Mouse (Mus musculus) megakaryocyte, embryonic 14.5 days (primary cell): ENCODE measurements around the gene Polr2l. TPM values are rescaled to one million over a fixed set of nuclear protein-coding genes. Genes with fewer than 3 reads are reported as not detected.
A peak's percentile ranks its signal among the peaks of the same experiment; 100 is the strongest.

ENCODE experiments used
- H3K27me3 ChIP-seq: replicated peaks from 2 replicates; pipeline ENCODE3; 2012; ENCODE audit warnings: inconsistent platforms
- H3K36me3 ChIP-seq: replicated peaks from 2 replicates; pipeline ENCODE3; 2012; ENCODE audit warnings: low read length, inconsistent platforms, mixed read lengths
- H3K4me1 ChIP-seq: 2 replicates; pipeline ENCODE4 v1.6.1; 2012; ENCODE audit warnings: inconsistent platforms
- H3K4me3 ChIP-seq: replicated peaks from 2 replicates; pipeline ENCODE3; 2012; ENCODE audit warnings: moderate library complexity, mild to moderate bottlenecking, inconsistent platforms
- H3K9me3 ChIP-seq: 2 replicates; pipeline ENCODE4 v1.6.1; 2012; ENCODE audit warnings: inconsistent platforms
- FLI1 ChIP-seq: IDR thresholded peaks from 2 replicates; pipeline ENCODE4 v1.6.1; 2012; ENCODE audit warnings: low read length, inconsistent platforms, mixed read lengths
- GATA1 ChIP-seq: IDR thresholded peaks from 3 replicates; pipeline ENCODE4 v1.6.1; 2012; ENCODE audit warnings: mixed read lengths, low read length, inconsistent platforms, borderline replicate concordance
- polyA plus RNA-seq: library from polyadenylated mRNA; stranded (reverse); fragments of >175 nt; gene quantifications from 2 replicates; pipeline ENCODE4 v1.2.3, GENCODE M21; 2012; ENCODE audit warnings: low replicate concordance; ENCODE audit not compliant: insufficient read depth

Gene Polr2l
- polyA plus RNA-seq, 1 experiment, result 150 TPM

DNA sequence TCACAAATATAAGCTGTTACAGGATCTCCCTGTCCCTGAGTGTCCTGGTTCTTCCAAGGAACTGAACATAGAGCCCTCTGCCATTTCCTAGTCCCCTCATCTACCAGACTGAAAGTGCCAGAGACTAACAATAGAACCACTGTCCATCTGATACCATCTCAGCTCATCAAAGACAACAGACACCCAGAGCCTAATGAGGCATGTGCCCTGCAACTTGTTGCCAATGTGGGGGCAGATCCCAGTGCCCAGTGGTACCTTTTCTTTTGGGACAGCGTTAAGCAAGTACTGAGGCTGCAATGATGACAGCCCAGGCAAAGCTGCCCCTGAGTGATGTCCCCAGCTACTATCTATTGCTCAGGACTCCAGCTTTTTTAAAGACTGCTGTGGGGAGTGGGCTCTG is 11.3 kb upstream of the Polr2l start:
- no peak for TF ChIP-seq GATA1
- no peak for TF ChIP-seq FLI1
- no peaks in the 10 kb centered on the region for H3K27me3 ChIP-seq
- H3K9me3 ChIP-seq, result no peaks in the 10 kb centered on the region
- no peak overlapping the region for H3K4me3 ChIP-seq
- peaks cover 90% of the 10 kb centered on the region for H3K4me1 ChIP-seq
- peaks cover 99% of the 10 kb centered on the region for H3K36me3 ChIP-seq

DNA sequence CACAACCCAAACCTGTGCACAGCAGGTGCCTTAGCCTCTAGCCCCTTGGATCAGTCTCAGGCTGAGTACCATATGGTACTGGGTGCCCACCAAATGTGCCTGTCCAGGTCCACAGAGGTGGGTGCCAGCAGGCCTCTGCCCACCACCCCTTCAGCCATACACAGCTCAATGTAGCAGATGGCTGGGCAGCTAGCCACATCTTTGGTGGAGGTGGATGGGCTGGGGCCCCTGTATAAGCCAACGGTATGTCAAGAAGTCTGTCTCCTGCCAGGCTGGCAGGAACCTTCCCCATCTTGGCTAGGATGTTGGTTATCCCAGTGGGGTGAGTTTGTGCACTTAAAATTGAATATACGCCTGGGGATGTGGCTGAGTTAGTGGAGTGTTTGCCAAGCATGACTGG is 10.7 kb upstream of the Polr2l start:
- H3K4me3 ChIP-seq, result no peak overlapping the region
- TF ChIP-seq GATA1 (no peak), FLI1 (no peak)

DNA sequence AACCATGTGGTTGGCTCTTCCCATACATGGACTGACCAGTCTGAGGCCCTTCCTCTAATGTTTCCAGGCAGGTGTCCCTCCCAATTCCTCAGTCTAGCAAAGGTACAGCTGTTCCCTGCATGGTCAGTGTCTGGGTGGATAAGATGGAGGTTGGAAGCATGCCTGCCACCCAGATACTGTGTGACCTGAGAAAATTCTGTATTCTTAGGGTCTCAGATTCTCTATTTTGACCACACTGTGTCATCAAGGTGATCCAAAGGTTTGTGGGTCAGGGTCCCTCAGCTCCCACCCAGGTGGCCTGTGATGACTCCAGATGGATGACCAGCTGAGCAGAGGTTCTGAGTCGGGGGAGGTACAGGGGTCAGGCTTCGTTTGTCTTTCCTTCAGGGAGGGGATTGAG is 10.3 kb upstream of the Polr2l start:
- Histone ChIP-seq H3K4me3 (no peak overlapping the region), H3K4me1 (peaks cover 91% of the 10 kb centered on the region), H3K27me3 (no peaks in the 10 kb centered on the region), H3K36me3 (peaks cover 93% of the 10 kb centered on the region), H3K9me3 (no peaks in the 10 kb centered on the region)
- no peak for TF ChIP-seq GATA1
- TF ChIP-seq FLI1, result no peak

More for the DNA sequence above, 10.7 kb upstream of the Polr2l start:
- Histone ChIP-seq H3K27me3 (no peaks in the 10 kb centered on the region), H3K4me1 (peaks cover 90% of the 10 kb centered on the region), H3K9me3 (no peaks in the 10 kb centered on the region), H3K36me3 (peaks cover 96% of the 10 kb centered on the region)

GRCm38 (mm10) chr7:141484186-141485120 is 9.5 kb upstream of the Polr2l start:
- TF ChIP-seq GATA1 (no peak), FLI1 (no peak)
- no peaks in the 10 kb centered on the region for H3K9me3 ChIP-seq
- H3K36me3 ChIP-seq, result peaks cover 90% of the 10 kb centered on the region

GRCm38 (mm10) chr7:141483114-141483653 is 8.3 kb upstream of the Polr2l start:
- H3K4me1 ChIP-seq, result peaks cover 93% of the 10 kb centered on the region
- H3K27me3 ChIP-seq, result no peaks in the 10 kb centered on the region
- H3K36me3 ChIP-seq, result peaks cover 83% of the 10 kb centered on the region
- TF ChIP-seq GATA1 (no peak), FLI1 (no peak)
- H3K9me3 ChIP-seq, result no peaks in the 10 kb centered on the region
- H3K4me3 ChIP-seq, result no peak overlapping the region

More at GRCm38 (mm10) chr7:141484186-141485120, 9.5 kb upstream of the Polr2l start:
- Histone ChIP-seq H3K27me3 (no peaks in the 10 kb centered on the region), H3K4me3 (no peak overlapping the region), H3K4me1 (peaks cover 91% of the 10 kb centered on the region)

- no peaks in the 10 kb centered on the region for H3K27me3 ChIP-seq
- no peak overlapping the region for H3K4me3 ChIP-seq
- peaks cover 93% of the 10 kb centered on the region for H3K4me1 ChIP-seq
- H3K36me3 ChIP-seq, result peaks cover 77% of the 10 kb centered on the region
- H3K9me3 ChIP-seq, result no peaks in the 10 kb centered on the region
- TF ChIP-seq FLI1, result no peak
- TF ChIP-seq GATA1, result no peak
These were observed 7.6 kb upstream of the Polr2l start for GRCm38 (mm10) chr7:141482531-141483024.

- peak overlapping the region; percentile 81 for H3K4me3 ChIP-seq
- H3K36me3 ChIP-seq, result peaks cover 69% of the 10 kb centered on the region
- peaks cover 93% of the 10 kb centered on the region for H3K4me1 ChIP-seq
- H3K27me3 ChIP-seq, result no peaks in the 10 kb centered on the region
- H3K9me3 ChIP-seq, result no peaks in the 10 kb centered on the region
- TF ChIP-seq FLI1, result no peak
- no peak for TF ChIP-seq GATA1
These were observed 6.8 kb upstream of the Polr2l start for GRCm38 (mm10) chr7:141481498-141482401.

GRCm38 (mm10) chr7:141480842-141481497 is 6.0 kb upstream of the Polr2l start:
- Histone ChIP-seq H3K36me3 (peaks cover 61% of the 10 kb centered on the region), H3K4me3 (peak overlapping the region; percentile 81), H3K4me1 (peaks cover 94% of the 10 kb centered on the region), H3K27me3 (no peaks in the 10 kb centered on the region), H3K9me3 (no peaks in the 10 kb centered on the region)
- no peak for TF ChIP-seq GATA1
- no peak for TF ChIP-seq FLI1

DNA sequence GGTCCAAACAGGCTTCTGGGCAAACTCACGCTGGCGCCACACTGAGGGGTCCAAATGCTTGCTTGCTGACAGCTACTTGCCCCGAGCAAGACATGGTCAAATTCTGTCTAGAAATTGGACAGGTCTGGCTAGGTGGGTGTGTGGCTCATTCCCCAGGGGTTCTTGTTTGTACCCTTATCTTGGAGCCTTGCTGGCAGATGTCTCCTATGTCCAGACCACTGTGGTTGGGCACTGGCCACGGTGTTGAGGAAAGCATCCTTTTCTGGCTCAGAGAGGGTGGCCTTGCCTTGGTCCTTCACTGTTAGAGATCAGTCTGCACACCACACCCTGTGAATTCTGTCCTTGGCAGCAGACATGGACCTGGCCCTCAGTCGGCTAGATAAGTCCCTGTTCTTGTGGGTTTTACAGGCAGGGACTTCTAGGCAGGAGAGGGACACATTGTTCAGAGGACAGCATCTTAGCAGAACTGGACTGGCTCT is 3.4 kb upstream of the Polr2l start:
- H3K36me3 ChIP-seq, result peaks cover 38% of the 10 kb centered on the region
- H3K4me1 ChIP-seq, result peaks cover 85% of the 10 kb centered on the region
- no peaks in the 10 kb centered on the region for H3K9me3 ChIP-seq
- H3K4me3 ChIP-seq, result peak overlapping the region; percentile 97
- no peak for TF ChIP-seq FLI1
- no peak for TF ChIP-seq GATA1
- H3K27me3 ChIP-seq, result no peaks in the 10 kb centered on the region
